Mouse (Mus musculus): ENCODE measurements around the gene Rhcg.
A peak's percentile ranks its signal among the peaks of the same experiment; 100 is the strongest.

Gene Rhcg

DNA sequence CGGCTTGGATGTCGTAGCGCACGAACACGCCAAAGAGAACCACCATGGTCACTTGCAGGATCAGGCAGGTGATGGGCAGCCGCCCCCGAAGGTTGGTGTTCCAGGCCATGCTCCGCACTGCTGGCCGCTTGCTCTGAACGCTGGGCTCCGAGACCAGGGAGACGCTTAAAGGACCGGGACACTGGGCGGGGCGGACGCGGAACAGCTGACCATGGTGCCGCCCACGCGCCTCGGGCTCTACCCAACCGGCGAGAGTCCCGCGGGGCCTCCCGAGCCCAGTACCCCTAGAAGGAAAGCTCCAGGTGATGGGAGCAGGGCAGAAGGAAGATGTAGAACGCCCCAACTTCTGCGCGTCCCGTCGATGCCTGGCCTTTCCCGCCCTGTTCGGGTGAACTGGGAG is at the start of gene Rhcg:
Rhcg (minus strand) TSS at position 240 of the 400 bp plus-strand sequence.
- DNase-seq (ENCODE audit: inconsistent ontology term), result peak; percentile 20

DNA sequence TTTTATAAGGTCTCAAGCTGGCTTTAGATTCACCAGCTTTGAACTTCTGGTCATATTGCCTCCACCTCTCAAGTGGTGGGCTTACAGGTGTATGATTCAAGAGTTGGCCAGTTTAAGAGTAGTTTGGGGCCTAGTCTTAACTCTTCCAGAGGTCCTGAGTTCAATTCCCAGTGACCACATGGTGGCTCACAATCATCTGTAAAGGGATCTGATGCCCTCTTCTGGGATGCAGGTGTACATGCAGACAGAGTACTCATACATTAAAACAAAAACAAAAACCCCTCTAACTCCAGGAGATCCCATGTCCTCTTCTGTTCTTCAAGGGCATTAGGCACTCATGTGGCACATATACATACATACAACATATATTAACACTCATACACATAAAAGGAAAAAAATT is 49.2 kb upstream of the Rhcg start:
- DNase-seq (ENCODE audit: inconsistent ontology term), result no peak

DNA sequence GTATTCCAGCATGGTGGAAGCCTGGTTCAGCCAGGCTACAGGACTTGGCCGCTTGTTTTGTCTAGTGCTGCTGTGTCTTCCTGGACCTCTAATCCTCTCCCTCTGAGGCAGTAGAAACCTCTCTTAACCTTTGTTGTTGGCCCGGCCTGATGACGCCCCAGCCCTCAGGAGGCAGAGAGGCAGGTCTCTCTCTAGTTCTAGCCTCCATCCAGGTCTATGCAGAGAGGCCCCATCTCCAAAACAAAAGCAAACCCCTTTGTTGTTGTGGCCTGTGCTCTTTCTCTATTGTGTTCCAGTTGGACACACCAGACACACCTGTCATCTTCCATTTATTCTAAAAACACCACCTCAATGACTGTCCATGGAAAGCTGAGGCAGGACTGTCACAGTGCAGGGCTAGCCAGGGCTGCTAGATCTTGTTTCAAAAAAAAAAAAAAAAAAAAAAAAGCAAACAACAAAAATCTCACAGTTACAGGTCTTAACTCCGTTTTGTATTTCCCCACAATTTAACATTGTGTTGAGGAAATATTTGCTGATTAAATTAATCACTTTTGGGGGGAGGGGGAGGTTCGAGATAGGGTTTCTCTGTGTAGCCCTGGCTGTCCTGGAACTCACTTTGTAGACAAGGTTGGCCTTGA is 43.9 kb upstream of the Rhcg start:
- no peak for DNase-seq (ENCODE audit: inconsistent ontology term)

DNA sequence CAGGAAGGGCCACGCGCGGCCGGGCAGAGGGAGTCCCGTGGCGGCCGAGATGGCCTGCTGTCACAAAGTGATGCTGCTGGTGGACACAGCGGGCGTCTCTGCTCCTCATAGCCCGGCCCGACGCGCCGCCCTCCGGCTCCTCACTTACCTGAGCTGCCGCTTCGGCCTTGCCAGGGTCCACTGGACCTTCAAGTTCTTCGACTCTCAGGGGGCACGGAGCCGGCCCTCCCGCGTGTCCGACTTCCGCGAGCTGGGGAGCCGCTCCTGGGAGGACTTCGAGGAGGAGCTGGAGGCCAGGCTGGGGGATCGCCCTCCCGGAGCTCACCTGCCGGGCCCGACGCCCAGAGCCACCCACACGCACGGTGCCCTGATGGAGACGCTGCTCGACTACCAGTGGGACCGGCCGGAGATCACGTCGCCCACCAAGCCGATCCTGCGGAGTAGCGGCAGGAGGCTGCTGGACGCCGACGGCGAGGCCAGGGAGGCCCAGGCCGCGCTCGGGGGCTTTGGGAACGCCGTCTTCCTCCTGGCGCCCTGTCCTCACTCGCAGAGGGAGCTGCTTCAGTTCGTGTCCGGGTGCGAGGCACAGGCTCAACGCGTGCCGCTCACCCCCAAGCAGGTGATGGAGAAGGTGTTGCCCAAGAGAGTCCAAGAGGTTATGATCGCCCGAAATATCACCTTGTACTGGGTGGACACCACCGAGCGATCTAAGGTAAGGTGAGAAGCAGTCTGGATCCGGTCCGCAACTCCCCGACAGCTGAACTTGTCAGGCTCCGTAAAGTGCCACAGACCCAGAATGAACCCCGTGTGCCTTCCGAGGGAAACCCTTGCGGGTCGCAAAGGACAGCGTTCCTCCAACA is 43.1 kb upstream of the Rhcg start:
- DNase-seq (ENCODE audit: inconsistent ontology term), result peak; percentile 2

DNA sequence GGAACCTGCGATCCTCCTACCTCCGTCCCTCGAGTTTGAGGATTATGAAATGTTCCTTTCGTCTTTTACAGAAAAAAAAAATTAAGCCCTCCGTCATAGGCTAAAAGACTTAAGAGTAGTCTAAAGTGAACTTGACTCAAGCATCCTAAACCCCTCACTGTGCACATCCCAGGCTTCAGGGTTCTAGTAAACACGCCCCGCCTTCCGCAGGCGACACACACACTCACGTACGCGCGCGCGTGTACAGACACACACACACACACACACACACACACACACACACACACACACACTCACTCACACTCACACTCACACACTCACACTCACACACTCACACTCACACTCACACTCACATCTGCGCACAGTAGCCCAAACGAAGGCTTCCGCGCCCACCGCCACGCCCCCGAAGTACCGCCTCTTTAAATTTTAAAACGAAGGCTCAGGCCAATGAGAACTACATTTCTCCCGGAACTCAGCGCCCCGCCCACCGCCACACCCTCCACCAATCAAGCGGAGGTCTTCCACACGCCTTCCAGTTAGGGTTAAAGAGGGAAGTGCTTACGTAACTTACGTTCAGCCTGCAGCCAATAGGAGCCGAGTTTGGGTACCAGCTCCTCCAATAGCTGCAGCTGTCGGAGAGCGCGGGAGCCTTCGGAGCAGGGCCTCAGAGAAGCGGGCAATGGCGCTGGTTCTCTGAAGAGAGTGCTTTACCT is 42.3 kb upstream of the Rhcg start, which contains the start of gene Ticrr:
Ticrr (plus strand) TSS at position 619 of the 713 bp plus-strand sequence.
- peak; percentile 100 for DNase-seq (ENCODE audit: inconsistent ontology term)

DNA sequence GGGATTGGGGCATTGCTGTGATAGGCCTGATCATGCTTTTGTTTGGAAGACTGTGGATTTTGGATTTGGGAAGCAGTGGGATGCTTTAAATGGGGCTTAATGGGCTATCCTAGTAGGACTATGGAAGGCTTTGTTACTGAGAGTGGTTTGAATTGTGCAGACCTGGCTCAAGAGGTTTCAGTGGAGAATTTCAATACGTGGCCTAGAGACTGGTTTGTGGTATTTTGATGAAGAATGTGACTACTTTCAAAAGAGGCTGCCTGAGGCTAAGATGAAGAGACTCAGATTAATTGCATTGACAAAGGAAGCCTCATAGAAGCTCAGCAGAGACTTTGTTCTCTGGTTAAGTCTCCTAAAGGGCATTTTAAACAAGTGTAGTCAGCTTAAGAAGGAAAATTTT is 37.1 kb upstream of the Rhcg start:
- peak; percentile 62 for DNase-seq (ENCODE audit: inconsistent ontology term)

DNA sequence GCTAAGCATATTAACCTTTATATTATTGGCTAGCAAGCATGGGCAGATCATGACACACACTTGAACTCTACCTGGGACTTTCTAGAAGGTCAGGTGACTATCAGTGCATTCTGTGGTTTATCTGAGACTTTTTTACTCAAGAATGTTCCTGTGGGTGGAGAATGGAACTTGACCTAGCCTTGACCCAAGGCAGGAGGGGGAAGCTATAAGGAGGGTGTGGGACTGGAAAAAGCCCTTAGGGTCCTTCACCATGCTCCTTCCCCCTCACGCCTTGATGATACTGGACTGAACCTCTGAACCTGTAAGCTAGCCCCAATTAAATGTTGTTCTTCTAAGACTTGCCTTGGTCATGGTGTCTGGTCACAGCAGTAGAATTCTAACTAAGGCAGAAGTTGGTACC is 36.7 kb upstream of the Rhcg start:
- peak; percentile 4 for DNase-seq (ENCODE audit: inconsistent ontology term)

DNA sequence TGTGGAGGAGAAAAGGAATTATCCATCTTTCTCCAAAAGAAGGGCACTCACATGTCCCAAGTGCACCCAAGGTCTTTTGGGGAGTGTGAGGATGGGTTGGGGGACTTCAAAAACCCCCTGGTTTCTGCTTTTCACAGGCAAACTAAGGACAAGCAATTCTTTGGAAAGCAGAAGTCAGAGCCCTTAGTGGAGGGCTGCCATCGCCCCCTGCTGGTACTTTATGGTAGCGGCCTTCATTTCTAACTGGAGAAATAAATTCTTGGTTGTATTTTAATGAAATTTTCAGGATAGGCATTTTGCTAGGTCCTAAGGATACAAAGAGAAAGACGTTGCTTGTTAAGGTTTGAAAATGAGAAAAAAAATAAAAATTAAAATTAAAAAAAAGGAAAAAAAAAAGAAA is 31.5 kb upstream of the Rhcg start:
- peak; percentile 17 for DNase-seq (ENCODE audit: inconsistent ontology term)

DNA sequence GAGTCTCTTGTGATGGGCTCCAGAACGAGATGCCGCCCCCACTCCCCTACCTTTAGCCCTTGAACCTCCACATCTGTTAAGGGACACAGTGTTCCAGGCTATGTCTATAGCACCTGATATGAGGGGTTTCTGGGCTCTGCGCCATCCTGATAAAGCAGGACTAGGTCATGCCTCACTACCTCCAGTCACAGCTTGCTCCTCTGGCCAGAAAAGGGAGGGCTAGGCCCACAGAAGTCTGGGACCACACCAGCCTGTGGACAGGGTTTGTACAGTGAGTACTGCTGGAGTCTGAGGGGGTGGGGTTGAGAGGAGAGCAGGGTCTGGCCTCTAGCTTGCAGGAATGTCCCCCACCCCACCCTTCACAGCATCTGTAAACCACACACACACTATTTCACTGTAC is 29.8 kb upstream of the Rhcg start:
- peak; percentile 9 for DNase-seq (ENCODE audit: inconsistent ontology term)

DNA sequence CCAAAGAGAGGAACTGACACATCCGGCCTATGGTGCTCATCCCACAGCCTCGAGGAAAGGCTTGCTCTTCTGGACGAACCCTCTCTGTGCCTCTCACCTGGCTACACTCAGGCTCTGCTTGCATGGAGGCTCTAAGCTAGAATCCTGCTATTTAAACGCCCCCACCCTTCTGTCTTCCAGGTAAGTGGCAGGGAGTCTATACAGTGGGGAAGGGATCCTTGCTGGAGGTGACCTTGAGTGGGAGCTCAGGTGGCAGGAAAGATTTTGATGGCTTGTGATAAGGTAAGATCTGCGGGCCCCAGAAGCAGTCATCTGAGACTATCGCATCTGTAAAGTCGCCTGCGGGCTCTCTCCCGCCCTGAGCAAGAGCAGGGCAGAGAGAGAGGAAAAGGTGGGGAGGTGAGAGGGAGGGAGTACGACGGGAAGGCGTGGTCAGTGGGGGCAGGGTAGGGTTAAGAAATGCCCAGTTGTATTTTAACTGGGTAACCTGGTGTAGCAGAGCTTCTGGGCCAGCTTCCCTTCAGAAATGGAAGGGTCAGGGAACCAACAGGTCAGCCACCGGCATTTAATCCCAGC is 14.4 kb upstream of the Rhcg start:
- DNase-seq (ENCODE audit: inconsistent ontology term), result no peak

DNA sequence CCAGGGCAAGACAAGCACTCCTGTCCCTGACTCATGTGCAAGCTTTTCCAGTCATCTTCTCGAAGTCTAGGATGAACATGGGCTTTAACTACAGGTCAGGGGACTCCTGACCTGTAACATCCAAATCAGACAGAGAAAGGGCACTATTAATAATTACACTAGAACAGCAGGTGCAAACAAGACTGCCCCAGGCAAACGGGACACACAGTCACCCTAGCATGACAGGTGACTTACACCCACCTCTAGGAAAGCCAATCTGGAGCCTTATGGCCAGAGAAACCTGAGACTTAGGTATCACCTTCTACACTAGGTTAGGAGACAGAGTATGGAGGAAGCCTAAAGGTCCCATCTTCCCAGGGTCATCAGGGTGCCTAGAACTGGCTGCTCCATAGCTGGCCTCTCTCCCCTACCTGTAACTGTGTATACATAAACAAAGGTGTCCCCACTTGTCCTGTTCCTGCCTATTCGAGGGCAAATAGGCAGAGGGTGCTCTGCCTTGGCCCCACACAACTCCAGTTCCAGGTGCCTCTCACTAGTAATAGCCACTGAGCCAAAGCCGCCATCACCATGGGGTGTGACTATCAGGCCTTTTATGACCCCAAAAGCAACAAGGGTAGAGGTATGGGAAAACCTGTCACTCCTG is 10.9 kb upstream of the Rhcg start:
- no peak for DNase-seq (ENCODE audit: inconsistent ontology term)

DNA sequence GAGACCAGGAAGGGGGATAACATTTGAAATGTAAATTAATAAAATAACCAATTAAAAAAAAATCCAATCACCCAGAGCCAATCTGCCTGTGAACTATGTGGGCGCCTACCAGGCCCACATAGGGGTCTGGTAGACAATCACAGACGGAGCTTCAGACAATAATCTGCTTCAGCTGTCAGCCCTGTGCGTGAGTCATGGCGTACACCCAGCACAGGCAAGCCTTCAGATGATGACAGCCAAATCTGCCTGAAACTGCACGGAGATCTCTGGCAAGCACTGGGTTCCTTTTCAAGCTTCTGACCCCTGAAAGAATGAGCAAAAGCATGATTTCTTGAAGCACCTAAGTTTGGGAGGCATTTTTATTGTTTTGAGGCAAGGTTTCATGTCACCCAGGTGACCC is 8.7 kb upstream of the Rhcg start:
- DNase-seq (ENCODE audit: inconsistent ontology term), result no peak

DNA sequence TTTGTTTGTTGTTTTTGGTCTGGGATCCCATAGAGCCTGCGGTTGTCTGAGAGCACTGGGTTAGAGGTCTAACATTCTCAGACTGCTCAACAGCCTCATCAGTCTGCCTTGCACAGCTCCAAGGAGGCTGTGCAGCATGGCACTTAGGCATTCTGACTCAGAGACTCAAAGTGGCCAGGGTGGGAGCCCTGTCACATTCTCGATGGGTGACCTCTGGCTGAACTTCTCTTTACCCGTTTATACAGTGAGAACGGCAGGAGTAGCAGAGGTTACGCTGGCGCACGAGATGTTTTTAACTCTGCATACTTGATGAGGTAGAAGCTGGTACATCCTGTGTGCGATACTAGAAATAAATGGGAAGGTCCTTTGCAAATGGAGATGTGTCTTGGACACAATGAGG is 5.6 kb upstream of the Rhcg start:
- DNase-seq (ENCODE audit: inconsistent ontology term), result no peak

DNA sequence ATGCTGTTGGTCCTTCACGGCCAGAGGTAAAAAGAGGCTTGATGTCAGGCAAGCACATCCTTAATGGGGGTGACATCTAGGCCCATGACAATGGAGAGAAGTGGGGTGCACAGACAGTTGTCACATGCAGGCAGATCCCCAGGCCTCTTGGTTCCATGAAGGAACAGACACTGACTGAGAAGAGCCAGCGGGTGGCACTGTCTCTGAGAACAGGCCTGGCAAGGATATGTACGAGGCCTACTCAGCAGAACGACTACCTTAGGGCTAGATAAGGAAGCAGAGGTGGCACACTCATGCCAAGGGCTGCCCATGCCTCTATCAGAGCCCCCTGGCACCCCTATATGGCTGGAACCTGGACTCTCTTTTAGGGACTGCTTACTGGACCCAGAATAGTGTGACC is 2.0 kb upstream of the Rhcg start:
- DNase-seq (ENCODE audit: inconsistent ontology term), result no peak

DNA sequence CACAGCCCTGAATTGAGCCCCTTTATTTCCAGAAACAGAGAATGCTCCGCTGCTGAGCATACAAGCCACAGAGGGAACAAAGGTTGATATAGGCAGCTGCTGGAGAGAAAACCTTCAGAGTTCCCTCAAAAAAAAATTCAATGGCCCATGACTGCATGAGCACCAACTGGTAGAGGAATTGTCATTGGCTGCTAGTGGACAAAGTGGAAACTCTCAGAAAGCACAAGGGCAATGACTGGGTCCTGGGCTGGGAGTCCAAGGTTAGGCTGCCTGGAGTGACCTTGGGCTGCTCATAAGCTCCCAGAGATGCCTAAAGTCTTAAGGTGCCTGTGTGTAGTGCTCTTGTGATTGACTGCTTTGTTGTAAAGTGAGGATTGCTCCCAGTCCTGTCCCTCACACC is 1.5 kb downstream of the Rhcg start:
- DNase-seq (ENCODE audit: inconsistent ontology term), result no peak

DNA sequence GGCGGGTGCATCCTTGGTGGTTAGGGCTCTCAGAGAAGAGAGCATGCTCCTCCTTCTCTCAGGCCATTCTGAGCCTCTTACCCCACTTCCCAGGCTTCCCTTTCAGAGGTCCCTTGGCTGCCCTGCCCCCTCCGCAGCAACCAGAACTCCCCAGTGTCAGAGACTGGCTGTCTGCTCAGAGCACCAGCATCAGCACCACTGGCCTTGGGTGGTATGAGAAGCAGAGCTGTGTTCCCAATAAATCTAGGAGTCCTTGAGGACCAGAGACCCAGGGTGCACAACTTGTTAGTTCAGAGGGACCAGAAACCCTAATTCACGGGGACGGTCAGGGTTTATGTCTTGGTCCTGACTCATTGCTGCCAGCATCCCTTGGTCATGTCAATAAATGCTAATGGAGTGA is 2.4 kb downstream of the Rhcg start:
- DNase-seq (ENCODE audit: inconsistent ontology term), result no peak

DNA sequence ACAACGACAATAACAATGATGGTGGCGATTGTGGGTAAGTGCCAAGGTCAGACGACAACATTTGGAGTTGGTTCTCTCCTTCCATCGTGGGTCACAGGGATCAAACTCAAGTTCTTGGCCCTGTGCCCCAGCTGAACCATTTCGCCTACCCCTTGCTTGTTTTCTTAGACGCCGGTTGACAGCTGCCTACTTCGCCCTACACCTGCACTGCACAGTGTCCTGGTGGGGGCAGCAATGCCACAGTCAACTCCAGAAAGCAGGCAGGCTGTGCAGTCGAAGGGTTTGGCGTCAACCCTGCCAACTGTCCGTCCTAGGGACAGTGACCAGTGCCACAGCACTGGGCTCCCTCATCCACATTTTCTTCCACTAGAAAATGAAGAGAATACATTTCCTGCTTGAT is 4.1 kb downstream of the Rhcg start:
- DNase-seq (ENCODE audit: inconsistent ontology term), result no peak

DNA sequence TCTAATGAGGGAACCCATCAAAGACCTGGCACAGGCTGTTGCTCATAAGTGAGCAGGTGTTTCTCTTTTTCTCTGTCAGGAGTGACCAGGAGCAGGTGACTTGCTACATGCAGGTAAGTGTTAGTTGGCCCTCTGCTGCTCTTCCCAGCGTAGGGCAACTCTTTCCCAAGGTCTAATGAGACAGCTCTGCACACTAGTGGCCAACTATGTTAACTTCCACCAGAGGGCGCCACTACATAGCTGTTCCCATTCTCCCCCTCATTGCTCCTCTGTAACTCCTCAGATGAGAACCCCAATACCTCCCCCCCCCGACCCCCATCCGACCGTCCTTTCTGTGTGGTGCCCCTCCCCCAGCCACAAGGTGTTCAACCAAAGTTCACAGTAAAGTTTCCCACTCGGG is 4.7 kb downstream of the Rhcg start:
- DNase-seq (ENCODE audit: inconsistent ontology term), result peak; percentile 38

DNA sequence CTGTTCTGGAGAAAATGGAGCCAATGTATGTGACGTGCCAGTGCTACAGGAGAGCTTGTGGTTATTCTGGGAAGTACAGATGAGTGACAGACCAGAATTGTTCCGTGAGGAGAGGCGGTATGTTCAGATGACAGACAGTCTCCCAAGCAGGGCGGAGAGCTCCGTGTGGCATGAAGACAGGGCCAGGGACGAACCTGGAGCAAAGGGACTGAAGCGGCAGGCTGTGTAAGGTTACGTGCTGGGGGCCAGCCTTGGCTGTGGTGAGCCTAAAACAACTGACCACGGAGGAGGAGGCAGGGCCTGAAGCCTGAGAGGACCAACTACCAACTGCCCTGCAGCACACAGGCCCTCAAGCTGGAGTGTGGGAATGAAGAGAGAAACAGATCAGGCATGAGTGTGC is 5.6 kb downstream of the Rhcg start:
- no peak for DNase-seq (ENCODE audit: inconsistent ontology term)

DNA sequence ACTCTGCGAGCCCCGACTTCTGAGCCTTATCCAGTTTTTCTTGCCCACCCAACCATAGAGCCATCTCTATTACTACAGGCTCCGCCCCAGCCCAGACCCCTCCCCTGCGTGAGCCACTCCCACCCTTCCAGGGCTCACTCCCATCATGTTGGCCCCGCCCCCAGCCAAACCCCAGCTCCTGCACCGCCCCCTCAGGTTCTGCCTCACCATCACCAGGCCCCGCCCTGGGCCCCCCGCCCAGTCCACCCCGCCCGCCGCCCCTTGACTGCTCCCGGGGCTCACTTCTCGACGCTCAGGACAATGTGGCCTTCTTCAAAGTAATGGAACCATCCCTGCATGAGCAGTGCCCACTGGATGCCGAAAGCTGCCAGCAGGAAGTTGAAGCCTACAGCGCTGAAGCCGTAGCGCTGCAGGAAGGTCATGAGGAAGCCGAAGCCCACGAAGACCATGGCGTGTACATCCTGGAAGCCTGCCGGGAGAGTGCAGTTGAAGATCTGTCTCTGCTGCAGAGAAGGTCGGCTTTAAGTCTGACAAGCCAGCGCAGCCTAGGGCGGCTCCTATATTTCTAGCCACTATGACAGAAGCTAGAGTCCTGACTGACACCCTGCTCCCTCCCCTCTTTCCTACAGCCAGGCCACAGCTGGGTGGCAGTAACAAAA is 10.1 kb downstream of the Rhcg start:
- DNase-seq (ENCODE audit: inconsistent ontology term), result peak; percentile 33

DNA sequence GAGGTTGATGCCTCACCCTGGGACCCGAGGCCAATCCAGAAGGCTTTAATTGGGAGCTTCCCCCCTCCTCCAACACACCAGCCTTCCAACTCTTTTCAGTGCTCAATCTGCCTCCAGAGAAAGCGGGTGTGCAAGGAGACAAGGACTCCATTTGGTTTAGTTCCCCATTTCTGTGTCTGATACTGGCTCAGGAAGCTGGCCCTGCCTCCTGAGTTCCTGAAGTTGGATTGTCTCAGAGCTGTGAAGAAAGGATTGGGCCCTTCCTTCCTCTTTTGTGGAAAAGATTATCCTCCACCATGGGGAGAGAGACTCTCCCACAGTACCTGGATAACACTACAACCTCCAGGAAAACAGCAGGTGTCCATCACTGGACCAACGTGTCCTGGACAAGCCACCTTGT is 10.7 kb downstream of the Rhcg start:
- no peak for DNase-seq (ENCODE audit: inconsistent ontology term)
